Mouse (Mus musculus) intestine, postnatal 0 days (tissue): ENCODE measurements around the gene 9230112D13Rik. TPM values are rescaled to one million over a fixed set of nuclear protein-coding genes. Genes with fewer than 3 reads are reported as not detected.

ENCODE experiments used
- ATAC-seq: fragments of 200-750 bp; cut with Nextera tagmentation; 2 replicates; pipeline ENCODE4 v1.8.0; 2017; ENCODE audit warnings: mild to moderate bottlenecking, moderate TSS enrichment, moderate library complexity
- H3K27ac ChIP-seq: fragments of 300-500 bp; sonication (generic); 2 replicates; pipeline ENCODE4 v1.5.1; 2014; ENCODE audit warnings: mild to moderate bottlenecking, low read depth, low read length, moderate library complexity
- H3K27me3 ChIP-seq: fragments of 300-500 bp; sonication (generic); replicated peaks from 2 replicates; pipeline ENCODE4 v1.6.1; 2014; ENCODE audit warnings: low read length, mixed read lengths; ENCODE audit not compliant: control insufficient read depth, insufficient read depth
- H3K36me3 ChIP-seq: fragments of 300-500 bp; sonication (generic); 2 replicates; pipeline ENCODE4 v1.6.1; 2014; ENCODE audit warnings: mild to moderate bottlenecking, moderate library complexity; ENCODE audit not compliant: control insufficient read depth, insufficient read depth
- H3K4me1 ChIP-seq: fragments of 300-500 bp; sonication (generic); replicated peaks from 2 replicates; pipeline ENCODE4 v1.6.1; 2014; ENCODE audit warnings: antibody characterized with exemption, low read length, mixed read lengths; ENCODE audit not compliant: control insufficient read depth, insufficient read depth
- H3K4me2 ChIP-seq: fragments of 300-500 bp; sonication (generic); replicated peaks from 2 replicates; pipeline ENCODE4 v1.6.1; 2014; ENCODE audit warnings: low read depth, mild to moderate bottlenecking, moderate library complexity
- H3K4me3 ChIP-seq: fragments of 300-500 bp; sonication (generic); 2 replicates; pipeline ENCODE4 v1.5.1; 2014; ENCODE audit warnings: low read depth, low read length
- H3K9ac ChIP-seq: fragments of 300-500 bp; sonication (generic); 2 replicates; pipeline ENCODE4 v1.6.1; 2014; ENCODE audit warnings: mild to moderate bottlenecking, low read depth, low read length
- H3K9me3 ChIP-seq: fragments of 300-500 bp; sonication (generic); 2 replicates; pipeline ENCODE4 v1.6.1; 2016; ENCODE audit warnings: mixed run types; ENCODE audit not compliant: control insufficient read depth
- CTCF ChIP-seq: sonication (generic); IDR thresholded peaks from 2 replicates; pipeline ENCODE4 v1.5.1; 2016; ENCODE audit warnings: low read depth, mild to moderate bottlenecking, control low read depth, antibody characterized with exemption, moderate library complexity
- WGBS: fragments of 180-500 bp; shearing (Covaris S2); extraction: QIAGEN DNeasy Blood & Tissue Kit; methylation state at CpG from one replicate; pipeline ENCODE4 v1.1.7; 2014; 5-methylcytosine and 5-hydroxymethylcytosine counted together
- polyA plus RNA-seq: library from polyadenylated mRNA; unstranded; fragments of >200 nt; fragmentation: Nextera tagmentation; extraction: Ambion mirVana; gene quantifications from 2 replicates; pipeline ENCODE4 v1.2.1, GENCODE M21; 2015

9230112D13Rik gene
- polyA plus RNA-seq, 1 experiment from 2014 or later: not detected

DNA sequence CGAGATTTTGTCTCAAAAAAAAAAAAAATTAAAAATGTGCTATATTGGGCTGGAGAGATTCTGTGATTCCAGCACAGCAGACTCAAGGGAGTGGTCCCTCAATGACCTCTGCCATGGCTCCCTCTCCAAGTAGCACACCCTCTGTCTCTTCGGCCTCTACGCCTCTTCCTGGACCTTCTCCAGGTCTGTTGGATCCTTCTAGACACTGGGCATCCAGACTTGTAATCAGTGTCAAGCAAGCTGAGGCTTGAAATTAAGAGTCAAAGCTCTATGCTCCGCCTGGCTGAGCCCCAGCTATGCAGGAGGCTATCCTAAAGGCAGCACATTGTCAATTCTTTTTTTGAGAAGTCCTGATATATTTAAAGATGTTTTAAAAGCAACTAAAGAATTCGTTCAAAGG, 10.9 kb upstream of the 9230112D13Rik start:
- no peak overlapping the region for H3K4me2 ChIP-seq
- WGBS: 82% methylated on average over 5 of the region's 5 CpGs
- peaks cover 14% of the 10 kb centered on the region; the same call in 1 of the 2 replicates for H3K36me3 ChIP-seq
- H3K9me3 ChIP-seq: no peaks in the 10 kb centered on the region
- no peak for TF ChIP-seq CTCF
- H3K4me1 ChIP-seq: no peaks in the 10 kb centered on the region; the same call in 1 of the 2 replicates
- H3K27ac ChIP-seq: no peak overlapping the region
- no peak for ATAC-seq
- H3K4me3 ChIP-seq: no peak overlapping the region
- 0 out of 2 replicates have a peak, but pooled peaks cover 2% of the 10 kb centered on the region for H3K27me3 ChIP-seq
- H3K9ac ChIP-seq: no peak overlapping the region

DNA sequence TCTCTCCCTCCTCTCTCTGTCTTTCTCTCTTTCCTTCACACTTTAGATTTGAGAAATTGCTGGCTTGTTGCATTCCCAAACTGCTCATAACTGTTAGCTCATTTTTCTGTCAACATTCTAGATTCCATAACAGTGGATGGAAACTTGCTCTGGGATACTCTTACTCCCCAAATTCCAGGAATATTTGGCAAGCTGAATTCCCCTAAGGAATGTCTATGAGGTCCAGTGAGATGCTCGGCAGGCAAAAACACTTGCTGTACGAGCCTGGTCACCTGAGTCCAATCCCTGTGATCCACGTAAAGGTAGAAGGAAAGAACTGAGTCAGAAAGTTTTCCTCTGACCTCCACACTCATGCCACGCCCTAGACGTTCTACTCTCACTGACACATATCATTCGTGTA, 9.9 kb upstream of the 9230112D13Rik start:
- no peak overlapping the region for H3K4me3 ChIP-seq
- no peak overlapping the region for H3K4me2 ChIP-seq
- H3K4me1 ChIP-seq: no peaks in the 10 kb centered on the region; the same call in 1 of the 2 replicates
- no peak overlapping the region for H3K9ac ChIP-seq
- TF ChIP-seq CTCF: no peak
- WGBS: 61% methylated on average over 6 of the region's 6 CpGs
- H3K27ac ChIP-seq: no peak overlapping the region
- ATAC-seq: no peak
- 0 out of 2 replicates have a peak, but pooled peaks cover 2% of the 10 kb centered on the region for H3K27me3 ChIP-seq
- no peaks in the 10 kb centered on the region for H3K9me3 ChIP-seq
- peaks cover 12% of the 10 kb centered on the region; the same call in 1 of the 2 replicates for H3K36me3 ChIP-seq

GRCm38 (mm10) chr14:34528804-34529203, 6.2 kb upstream of the 9230112D13Rik start:
- H3K4me1 ChIP-seq: no peaks in the 10 kb centered on the region
- no peaks in the 10 kb centered on the region for H3K27me3 ChIP-seq
- no peak for ATAC-seq
- TF ChIP-seq CTCF: no peak
- H3K4me3 ChIP-seq: no peak overlapping the region
- 0 out of 2 replicates have a peak overlapping the region, but pooled peaks have one; percentile 35 for H3K27ac ChIP-seq
- peaks cover 4% of the 10 kb centered on the region; the same call in 1 of the 2 replicates for H3K36me3 ChIP-seq
- no peak overlapping the region for H3K4me2 ChIP-seq
- WGBS: 67% methylated on average over 8 of the region's 8 CpGs
- H3K9me3 ChIP-seq: no peaks in the 10 kb centered on the region
- H3K9ac ChIP-seq: no peak overlapping the region

- Histone ChIP-seq H3K27me3 (no peaks in the 10 kb centered on the region), H3K9ac (no peak overlapping the region), H3K4me2 (no peak overlapping the region), H3K4me1 (no peaks in the 10 kb centered on the region), H3K4me3 (no peak overlapping the region), H3K27ac (no peak overlapping the region), H3K9me3 (no peaks in the 10 kb centered on the region), H3K36me3 (no peaks in the 10 kb centered on the region)
- no peak for TF ChIP-seq CTCF
- 79% methylated on average over 8 of the region's 8 CpGs for WGBS
- ATAC-seq: no peak
Measured at GRCm38 (mm10) chr14:34517959-34518544, 4.5 kb downstream of the 9230112D13Rik start.

GRCm38 (mm10) chr14:34516960-34517577, 5.5 kb downstream of the 9230112D13Rik start:
- H3K9ac ChIP-seq: no peak overlapping the region
- 73% methylated on average over 10 of the region's 10 CpGs for WGBS
- no peaks in the 10 kb centered on the region for H3K9me3 ChIP-seq
- no peak overlapping the region for H3K27ac ChIP-seq
- H3K4me1 ChIP-seq: no peaks in the 10 kb centered on the region
- TF ChIP-seq CTCF: no peak
- no peaks in the 10 kb centered on the region for H3K27me3 ChIP-seq
- H3K36me3 ChIP-seq: no peaks in the 10 kb centered on the region
- no peak overlapping the region for H3K4me2 ChIP-seq
- ATAC-seq: peak; percentile 43; the same call in 1 of the 2 replicates
- no peak overlapping the region for H3K4me3 ChIP-seq

- no peak for TF ChIP-seq CTCF
- Histone ChIP-seq H3K9ac (no peak overlapping the region), H3K36me3 (no peaks in the 10 kb centered on the region), H3K4me2 (no peak overlapping the region), H3K9me3 (no peaks in the 10 kb centered on the region), H3K4me3 (no peak overlapping the region), H3K4me1 (no peaks in the 10 kb centered on the region), H3K27ac (no peak overlapping the region), H3K27me3 (no peaks in the 10 kb centered on the region)
- ATAC-seq: no peak
- WGBS: 84% methylated on average over 5 of the region's 5 CpGs
Measured at GRCm38 (mm10) chr14:34515860-34516259, 6.7 kb downstream of the 9230112D13Rik start.
